Mouse (Mus musculus): ENCODE results near the gene Itgax.

Gene Itgax

GRCm38 (mm10) chr7:128164001-128164400, 34.7 kb downstream of the Itgax start:
- DNase-seq: no peak

- DNase-seq: no peak
Observed at GRCm38 (mm10) chr7:128166391-128166790, 37.0 kb downstream of the Itgax start.

DNA sequence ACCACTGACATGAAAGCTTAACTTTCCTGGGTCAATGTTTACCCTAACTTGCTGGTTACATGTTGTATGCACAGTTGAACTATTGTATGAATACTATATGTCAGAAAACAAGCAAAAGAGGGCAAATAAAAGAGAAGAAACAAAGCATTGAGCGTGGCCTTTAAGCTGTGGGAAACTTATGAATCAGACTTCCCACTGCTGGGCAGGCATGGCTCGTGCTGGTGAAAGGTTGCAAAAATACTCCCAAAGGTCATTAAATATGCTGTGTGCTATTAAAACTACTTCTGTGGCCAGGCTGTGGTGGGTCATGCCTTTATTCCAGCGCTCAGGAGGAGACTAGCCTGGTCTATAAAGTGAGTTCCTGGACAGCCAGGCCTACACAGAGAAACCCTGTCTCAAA, 40.6 kb downstream of the Itgax start:
- no peak for DNase-seq

GRCm38 (mm10) chr7:128178385-128178784, 49.0 kb downstream of the Itgax start:
- no peak for DNase-seq

- no peak for DNase-seq
Observed at GRCm38 (mm10) chr7:128180126-128180525, 50.8 kb downstream of the Itgax start.

DNA sequence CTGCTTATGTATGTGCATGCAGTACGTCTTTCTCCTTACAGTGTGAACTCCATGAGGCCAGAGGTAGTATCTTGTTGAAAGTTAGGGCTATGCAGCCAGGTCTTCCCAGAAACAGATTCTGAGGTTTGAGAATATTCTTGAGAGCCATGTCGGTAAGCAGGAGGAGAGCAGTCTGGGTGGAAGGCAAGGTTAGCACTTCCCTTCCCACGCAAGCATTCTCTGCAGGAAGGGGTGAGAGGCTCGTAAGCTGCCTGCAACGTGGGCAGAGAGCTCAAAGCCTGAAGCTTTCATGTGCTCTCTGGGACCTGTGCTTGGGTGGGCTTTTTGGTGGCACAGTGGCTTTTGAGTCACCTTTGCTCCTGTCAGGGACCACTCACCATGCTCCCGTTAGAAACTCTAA, 51.2 kb downstream of the Itgax start:
- DNase-seq: no peak

- no peak for DNase-seq
Observed at GRCm38 (mm10) chr7:128181691-128182090, 52.3 kb downstream of the Itgax start.

All from kidney, adult 18-20 months (tissue).